Mouse (Mus musculus) CD4-positive helper T cell, adult 2 months (primary cell): ENCODE results near the gene Lipf.

Experiments
- DNase-seq: peaks from one replicate; pipeline ENCODE4 v3.0.0-alpha.2; 2012; ENCODE audit warnings: low read depth, missing footprints, low spot score

The Lipf gene

GRCm38 (mm10) chr19:33960887-33961286 is at the start of gene Lipf:
TSS of gene Lipf (plus strand) at chr19:33961187.
- no peak for DNase-seq

GRCm38 (mm10) chr19:33924099-33924498 is 36.9 kb upstream of the Lipf start:
- no peak for DNase-seq

GRCm38 (mm10) chr19:33979007-33979406 is 18.0 kb downstream of the Lipf start:
- peak; percentile 23 for DNase-seq

- DNase-seq: no peak
Measured at GRCm38 (mm10) chr19:33983043-33983442, 22.1 kb downstream of the Lipf start.

GRCm38 (mm10) chr19:34008002-34008401 is 47.0 kb downstream of the Lipf start, which contains the start of gene Lipk:
TSS of gene Lipk (plus strand) at chr19:34008290.
- DNase-seq: no peak

- no peak for DNase-seq
Measured at GRCm38 (mm10) chr19:34021440-34022172, 60.6 kb downstream of the Lipf start.

GRCm38 (mm10) chr19:34022759-34023158 is 61.8 kb downstream of the Lipf start:
- DNase-seq: no peak
